Mouse (Mus musculus) olfactory bulb, adult 2 months (tissue): Measurements from ENCODE around the gene Proz.

ENCODE experiments used
- CTCF ChIP-seq: fragments of 200-500 bp; IDR thresholded peaks from 2 replicates; pipeline ENCODE4 v1.5.1; 2012; ENCODE audit warnings: low read depth, mild to moderate bottlenecking, low read length, moderate library complexity; ENCODE audit not compliant: insufficient read depth
- POLR2A ChIP-seq: fragments of 200-500 bp; IDR thresholded peaks from 2 replicates; pipeline ENCODE4 v1.6.1; 2012; ENCODE audit warnings: mild to moderate bottlenecking, low read depth, low read length, moderate library complexity; ENCODE audit not compliant: insufficient read depth

DNA sequence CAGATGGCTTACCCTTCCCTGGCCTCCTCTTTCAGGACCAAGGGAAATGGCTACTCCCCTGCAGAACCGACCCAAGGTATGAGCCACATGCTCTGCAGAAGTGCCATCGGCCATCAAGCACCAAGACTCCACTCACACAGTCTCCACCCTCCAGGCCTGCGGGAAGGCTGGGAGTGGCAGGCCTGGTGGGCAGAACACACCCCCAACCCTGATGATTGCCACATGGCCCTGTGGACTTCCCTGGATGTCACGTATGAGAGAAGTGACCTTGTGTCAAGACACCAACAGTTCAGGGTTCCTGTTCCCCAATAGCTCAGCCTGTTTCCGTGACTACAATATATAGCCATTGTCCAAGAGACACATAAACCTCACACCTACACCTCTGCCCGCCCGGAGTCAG lies 23.7 kb upstream of the Proz start, which contains the start of gene F10:
- TF ChIP-seq CTCF (no peak), POLR2A (no peak)
